Mouse (Mus musculus) kidney, adult 2 months (tissue): ENCODE results near the gene P2rx3. TPM values are rescaled to one million over a fixed set of nuclear protein-coding genes. Genes with fewer than 3 reads are reported as not detected.

Experiments used
- DNase-seq: peaks from one replicate; pipeline ENCODE4 v3.0.0; 2021
- H3K27ac ChIP-seq: fragments of 200-500 bp; 2 replicates; pipeline ENCODE4 v1.5.1; 2012; ENCODE audit warnings: low read depth, low read length, control low read depth, inconsistent platforms; ENCODE audit not compliant: insufficient read depth
- H3K27me3 ChIP-seq: fragments of 200-500 bp; replicated peaks from 2 replicates; pipeline ENCODE4 v1.6.1; 2012; ENCODE audit warnings: mild to moderate bottlenecking, moderate library complexity, low read length, inconsistent platforms; ENCODE audit not compliant: control insufficient read depth, insufficient read depth
- H3K36me3 ChIP-seq: fragments of 200-500 bp; 2 replicates; pipeline ENCODE4 v1.6.1; 2012; ENCODE audit warnings: mild to moderate bottlenecking, moderate library complexity, low read length, inconsistent platforms; ENCODE audit not compliant: control insufficient read depth, insufficient read depth
- H3K4me1 ChIP-seq: fragments of 200-500 bp; 2 replicates; pipeline ENCODE4 v1.6.1; 2011; ENCODE audit warnings: low read length; ENCODE audit not compliant: control insufficient read depth, insufficient read depth
- H3K4me3 ChIP-seq: fragments of 200-500 bp; 2 replicates; pipeline ENCODE4 v1.5.1; 2011; ENCODE audit warnings: mild to moderate bottlenecking, low read depth, low read length, control low read depth; ENCODE audit not compliant: insufficient read depth
- CTCF ChIP-seq: fragments of 200-500 bp; conservative IDR thresholded peaks from 2 replicates; pipeline ENCODE4 v1.5.1; 2011; ENCODE audit warnings: low read depth, mild to moderate bottlenecking, control low read depth, low read length, moderate library complexity, mixed read lengths; ENCODE audit not compliant: insufficient read depth, insufficient read length
- POLR2A ChIP-seq: fragments of 200-500 bp; IDR thresholded peaks from one replicate; pipeline ENCODE4 v1.6.1; 2011; ENCODE audit warnings: low read depth, low read length, control low read depth
- whole genome bisulfite sequencing: fragments of 180-500 bp; shearing (Covaris S2); methylation state at CpG from one replicate; pipeline ENCODE4 v1.1.7; 2018; 5-methylcytosine and 5-hydroxymethylcytosine counted together
- polyA plus RNA-seq: library from polyadenylated mRNA; depleted of rRNA; stranded (reverse); fragments of >200 nt; gene quantifications from 2 replicates; pipeline ENCODE4 v1.2.3, GENCODE M21; 2012

Gene P2rx3
- polyA plus RNA-seq, 1 experiment: 0.80 TPM

DNA sequence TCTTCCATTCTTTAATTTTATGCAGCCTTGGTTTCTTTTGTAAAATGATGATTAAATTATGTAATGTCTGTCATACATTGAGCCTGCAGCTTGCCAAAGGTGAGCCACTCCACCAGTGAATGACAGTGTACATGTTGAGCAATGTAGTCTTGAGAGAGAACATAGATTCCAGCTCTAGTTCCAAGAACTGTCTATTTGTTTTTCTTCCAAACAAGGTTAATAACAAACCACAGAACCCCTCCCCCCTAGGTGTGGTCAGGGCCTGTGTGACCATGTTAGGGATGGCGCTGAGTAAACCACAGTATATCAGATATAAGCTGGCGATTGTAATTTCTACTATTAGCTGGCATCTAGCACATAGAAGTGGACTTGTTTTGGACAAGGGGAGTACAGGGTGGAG lies 40.9 kb downstream of the P2rx3 start:
- 90% methylated on average over 2 of the region's 2 CpGs for whole genome bisulfite sequencing
- no peak overlapping the region for H3K27ac ChIP-seq
- no peak overlapping the region for H3K4me3 ChIP-seq
- H3K4me1 ChIP-seq: no peaks in the 10 kb centered on the region
- no peak for DNase-seq
- TF ChIP-seq CTCF (no peak), POLR2A (no peak)
- H3K27me3 ChIP-seq: no peaks in the 10 kb centered on the region
- H3K36me3 ChIP-seq: no peaks in the 10 kb centered on the region

- TF ChIP-seq CTCF: no peak
- no peak for TF ChIP-seq POLR2A
- WGBS: 75% methylated on average over 1 of the region's 1 CpGs
- Histone ChIP-seq H3K4me1 (no peaks in the 10 kb centered on the region), H3K27me3 (no peaks in the 10 kb centered on the region), H3K36me3 (no peaks in the 10 kb centered on the region), H3K27ac (no peak within 1 kb of the TSS), H3K4me3 (no peak within 1 kb of the TSS)
- no peak for DNase-seq
These were observed 49.3 kb downstream of the P2rx3 start, which contains the start of gene Prg3 for GRCm38 (mm10) chr2:84987930-84988329. Prg3 (plus strand) TSS chr2:84988215.

- H3K4me1 ChIP-seq: no peaks in the 10 kb centered on the region
- no peaks in the 10 kb centered on the region for H3K36me3 ChIP-seq
- no peak within 1 kb of the TSS for H3K4me3 ChIP-seq
- no peaks in the 10 kb centered on the region for H3K27me3 ChIP-seq
- H3K27ac ChIP-seq: no peak within 1 kb of the TSS
- WGBS: 68% methylated on average over 1 of the region's 1 CpGs
- TF ChIP-seq POLR2A (no peak), CTCF (no peak)
- DNase-seq: no peak
These were observed 57.1 kb downstream of the P2rx3 start, which contains the start of gene Prg2 for GRCm38 (mm10) chr2:84980188-84980587. Prg2 (plus strand) TSS chr2:84980461.

DNA sequence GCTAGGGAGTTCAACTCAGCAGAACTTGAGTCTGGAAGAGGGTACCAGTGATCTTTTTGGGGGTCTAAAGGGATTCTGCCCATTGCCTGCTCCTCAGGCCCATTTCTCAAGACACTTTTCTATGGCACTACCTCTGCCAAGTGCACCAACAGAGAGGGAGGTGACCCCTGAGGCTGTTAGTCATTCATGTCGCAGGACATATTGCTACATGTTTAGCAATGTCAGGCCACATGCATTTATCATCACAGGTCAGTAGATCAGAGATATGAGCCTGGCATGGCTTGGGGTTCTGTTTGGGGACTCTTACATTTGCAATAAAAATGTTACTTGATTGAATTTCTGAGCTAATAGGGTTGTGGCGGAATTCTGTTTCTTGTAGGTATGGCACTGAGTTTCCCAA lies 61.7 kb downstream of the P2rx3 start:
- WGBS: 91% methylated on average over 2 of the region's 2 CpGs
- Histone ChIP-seq H3K4me1 (no peaks in the 10 kb centered on the region), H3K27me3 (no peaks in the 10 kb centered on the region), H3K4me3 (no peak overlapping the region), H3K27ac (no peak overlapping the region), H3K36me3 (no peaks in the 10 kb centered on the region)
- DNase-seq: no peak
- TF ChIP-seq CTCF (no peak), POLR2A (no peak)

GRCm38 (mm10) chr2:84967318-84967991 lies 69.8 kb downstream of the P2rx3 start:
- no peaks in the 10 kb centered on the region; the same call in 1 of the 2 replicates for H3K27me3 ChIP-seq
- H3K4me3 ChIP-seq: no peak overlapping the region
- H3K36me3 ChIP-seq: no peaks in the 10 kb centered on the region
- TF ChIP-seq CTCF: no peak
- TF ChIP-seq POLR2A: no peak
- WGBS: 82% methylated on average over 5 of the region's 5 CpGs
- H3K4me1 ChIP-seq: no peaks in the 10 kb centered on the region
- DNase-seq: no peak
- H3K27ac ChIP-seq: no peak overlapping the region

GRCm38 (mm10) chr2:84964111-84964801 lies 73.0 kb downstream of the P2rx3 start:
- H3K4me1 ChIP-seq: no peaks in the 10 kb centered on the region
- no peak overlapping the region for H3K4me3 ChIP-seq
- no peak overlapping the region for H3K27ac ChIP-seq
- H3K27me3 ChIP-seq: no peaks in the 10 kb centered on the region; the same call in 1 of the 2 replicates
- H3K36me3 ChIP-seq: no peaks in the 10 kb centered on the region
- TF ChIP-seq POLR2A (no peak), CTCF (no peak)
- DNase-seq: no peak
- 78% methylated on average over 7 of the region's 7 CpGs for WGBS

GRCm38 (mm10) chr2:84962906-84963507 lies 74.3 kb downstream of the P2rx3 start:
- Histone ChIP-seq H3K27ac (no peak overlapping the region), H3K4me3 (no peak overlapping the region), H3K4me1 (no peaks in the 10 kb centered on the region), H3K27me3 (no peaks in the 10 kb centered on the region; the same call in 1 of the 2 replicates), H3K36me3 (no peaks in the 10 kb centered on the region)
- WGBS: 55% methylated on average over 6 of the region's 6 CpGs
- no peak for TF ChIP-seq CTCF
- DNase-seq: no peak
